Mouse (Mus musculus) layer of hippocampus, adult 9-11 months (tissue): ENCODE measurements around the gene Rad51b.

Experiments
- DNase-seq: peaks from one replicate; pipeline ENCODE4 v3.0.0; 2022

The Rad51b gene

GRCm38 (mm10) chr12:79331722-79332121, 34.6 kb downstream of the Rad51b start:
- no peak for DNase-seq

DNA sequence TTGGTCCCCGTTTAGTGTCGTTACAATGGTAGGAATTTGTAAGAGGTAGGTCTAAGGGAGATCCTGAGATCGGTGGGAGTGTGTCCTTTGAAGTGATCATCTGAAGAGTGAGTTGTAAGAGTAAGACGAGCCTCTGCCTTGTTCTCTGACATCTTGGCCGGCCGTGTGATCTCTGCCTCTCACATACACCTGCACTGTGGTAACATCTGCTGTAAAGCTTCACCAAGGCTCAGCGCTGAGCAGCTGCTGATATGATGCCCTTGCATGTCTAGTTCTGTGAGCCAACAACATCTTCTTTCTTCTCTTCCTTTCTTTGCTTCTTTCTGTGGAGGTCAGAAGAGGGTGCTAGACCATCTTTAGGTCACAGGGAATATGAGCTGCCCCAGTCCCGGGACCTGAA, 41.7 kb downstream of the Rad51b start:
- DNase-seq, result no peak

DNA sequence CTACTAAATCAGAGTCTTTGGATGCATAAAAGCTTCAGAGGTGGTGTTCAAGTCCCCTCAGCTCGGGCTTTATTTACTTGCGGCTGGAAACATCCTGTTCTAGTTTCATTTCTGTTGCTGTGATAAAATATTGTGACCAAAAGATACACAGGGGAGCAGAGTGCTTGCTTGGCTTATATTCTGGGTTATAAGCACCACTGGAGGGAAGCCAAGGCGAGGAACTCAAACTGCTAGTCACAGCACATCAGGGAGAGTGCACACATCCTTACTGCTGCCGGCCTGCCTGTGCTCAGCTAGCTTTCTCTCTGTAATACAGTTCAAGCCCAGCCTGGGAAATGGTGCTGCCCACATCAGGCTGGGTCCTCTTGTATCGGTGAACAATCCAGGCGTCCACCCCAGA, 43.4 kb downstream of the Rad51b start:
- no peak for DNase-seq

DNA sequence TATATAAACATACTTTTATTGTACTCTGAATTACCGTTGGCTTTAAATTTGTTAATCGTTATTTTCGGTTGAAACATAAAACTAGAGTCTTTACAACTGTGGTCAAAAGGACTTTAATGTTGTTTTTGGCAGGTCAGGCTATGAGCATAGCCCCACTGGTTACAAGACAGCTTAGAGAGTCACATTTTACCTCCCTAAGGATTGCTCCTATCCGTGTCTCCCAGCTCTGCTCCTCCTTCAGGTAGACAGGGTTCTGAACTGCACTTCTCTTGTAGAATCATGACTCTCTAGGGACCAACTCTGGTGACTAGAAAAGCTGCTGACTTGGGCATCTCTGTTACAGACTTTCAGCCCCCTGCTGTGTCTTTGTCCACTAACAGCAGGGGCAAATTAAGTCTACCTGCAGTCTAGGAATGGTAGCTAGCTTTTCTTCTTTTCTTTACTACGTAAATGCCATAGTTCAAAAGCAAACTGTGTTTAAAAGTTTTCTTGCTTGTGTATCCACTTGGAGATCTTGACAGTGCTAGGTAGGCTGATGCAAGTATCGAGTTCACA, 44.3 kb downstream of the Rad51b start:
- no peak for DNase-seq

- DNase-seq, result no peak
Observed at GRCm38 (mm10) chr12:79346198-79346733, 49.2 kb downstream of the Rad51b start.

- DNase-seq, result peak; percentile 69
Observed at GRCm38 (mm10) chr12:79347643-79348042, 50.6 kb downstream of the Rad51b start.

- DNase-seq, result no peak
Observed at GRCm38 (mm10) chr12:79351461-79351860, 54.4 kb downstream of the Rad51b start.

- DNase-seq, result no peak
Observed at GRCm38 (mm10) chr12:79352086-79352741, 55.1 kb downstream of the Rad51b start.

DNA sequence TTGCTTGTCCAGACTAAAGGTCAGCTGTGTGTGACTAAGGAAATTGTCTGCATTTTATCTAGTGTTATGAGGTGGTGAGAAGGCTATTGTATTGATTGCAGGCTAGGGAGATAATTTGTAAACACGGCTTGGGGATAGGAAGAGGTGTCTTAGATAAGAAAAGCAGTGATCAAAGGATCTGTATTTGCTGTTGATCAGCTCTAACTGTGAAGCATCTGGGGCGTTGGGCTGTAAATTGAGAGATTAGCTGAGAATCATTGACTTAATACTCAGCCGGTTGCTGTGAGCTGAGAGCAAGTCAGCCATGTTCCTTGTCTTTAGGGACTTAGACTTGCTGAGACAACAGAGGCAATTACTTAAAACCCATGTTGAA, 55.6 kb downstream of the Rad51b start:
- DNase-seq, result no peak

GRCm38 (mm10) chr12:79353356-79353755, 56.3 kb downstream of the Rad51b start:
- no peak for DNase-seq

DNA sequence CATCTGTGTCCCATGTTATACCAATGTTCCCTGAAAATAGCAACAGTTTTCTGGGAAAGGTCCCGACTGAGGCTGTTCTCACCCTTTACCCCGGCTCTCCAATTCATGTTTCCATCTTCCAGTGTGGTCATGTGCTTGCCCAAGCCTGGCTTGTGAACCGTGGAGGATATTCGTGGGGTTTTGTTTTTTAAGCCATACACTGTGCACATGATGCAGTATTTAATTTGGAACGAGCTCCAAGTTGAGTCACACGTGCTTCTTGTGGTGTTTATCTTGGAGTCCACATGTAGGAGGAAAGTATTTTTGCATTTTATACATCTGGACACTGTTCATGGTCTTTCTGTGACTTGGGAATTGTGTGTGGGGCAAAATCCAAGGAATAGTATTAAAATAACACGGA, 57.5 kb downstream of the Rad51b start:
- DNase-seq, result no peak

DNA sequence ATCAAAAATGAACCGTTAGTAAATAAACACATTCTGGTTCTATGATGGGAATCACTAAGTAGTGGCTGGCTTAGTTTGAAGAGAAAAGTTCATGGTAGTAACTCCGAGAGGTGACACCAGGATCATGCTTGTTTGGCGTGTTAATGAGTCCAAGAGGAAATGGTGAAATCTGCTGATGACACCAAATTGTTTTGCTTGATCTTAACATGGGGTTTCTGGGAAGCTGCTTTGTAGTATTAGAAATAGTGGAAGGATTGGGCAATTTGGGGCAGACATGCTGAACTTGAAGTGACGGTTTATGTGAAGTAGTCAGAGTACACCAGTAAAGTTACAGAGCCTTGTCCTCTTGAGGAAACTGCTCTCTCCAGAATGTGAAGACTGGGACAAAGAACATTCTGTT, 59.1 kb downstream of the Rad51b start:
- no peak for DNase-seq

DNA sequence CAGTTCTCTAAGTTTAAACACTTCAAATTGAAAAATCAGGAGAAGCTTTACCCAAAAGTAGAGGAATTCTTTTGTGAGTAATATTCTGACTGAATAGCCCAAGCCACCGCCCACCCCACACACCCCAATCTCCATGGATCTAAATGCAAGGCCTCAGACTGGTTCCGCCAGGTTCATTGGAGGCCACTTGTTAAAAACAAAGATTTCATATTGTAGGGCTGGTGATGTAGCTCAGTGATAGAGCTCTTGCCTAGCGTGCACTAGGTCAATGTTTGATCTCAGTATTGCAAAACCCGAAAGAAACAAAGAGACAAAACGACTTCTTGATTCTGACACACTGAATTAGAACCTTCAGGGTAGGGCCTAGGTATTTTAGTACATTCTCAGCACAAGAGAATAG, 60.5 kb downstream of the Rad51b start:
- DNase-seq, result no peak

DNA sequence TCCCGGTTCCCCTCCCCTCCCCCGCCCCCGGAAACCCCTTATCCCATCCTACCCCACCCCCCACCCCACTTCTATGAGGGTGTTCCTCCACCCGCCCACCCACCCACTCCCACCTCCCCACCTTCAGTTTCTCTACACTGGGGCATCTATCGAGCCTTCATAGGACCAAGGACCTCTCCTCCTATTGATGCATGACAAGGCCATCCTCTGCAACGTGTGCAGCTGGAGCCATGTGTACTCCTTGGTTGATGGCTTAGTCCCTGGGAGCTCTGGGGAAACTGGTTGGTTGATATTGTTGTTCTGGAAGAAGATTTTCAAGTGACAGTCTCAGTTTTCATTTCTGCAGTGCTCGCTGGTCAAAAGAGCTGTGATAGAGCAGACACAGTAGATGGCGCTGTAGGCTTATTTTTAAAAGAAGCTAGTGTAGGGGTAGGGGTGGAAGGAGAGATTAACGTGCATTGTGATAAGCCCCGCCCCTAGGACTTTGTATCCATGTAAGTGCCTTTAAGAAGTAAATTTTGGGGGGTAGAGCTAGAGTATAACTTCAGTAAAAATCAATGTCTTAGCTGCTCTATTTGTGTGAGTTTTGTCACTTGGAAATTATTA, 61.6 kb downstream of the Rad51b start:
- DNase-seq, result peak; percentile 41

- no peak for DNase-seq
Observed at GRCm38 (mm10) chr12:79359404-79359803, 62.3 kb downstream of the Rad51b start.

GRCm38 (mm10) chr12:79362219-79362618, 65.1 kb downstream of the Rad51b start:
- no peak for DNase-seq

DNA sequence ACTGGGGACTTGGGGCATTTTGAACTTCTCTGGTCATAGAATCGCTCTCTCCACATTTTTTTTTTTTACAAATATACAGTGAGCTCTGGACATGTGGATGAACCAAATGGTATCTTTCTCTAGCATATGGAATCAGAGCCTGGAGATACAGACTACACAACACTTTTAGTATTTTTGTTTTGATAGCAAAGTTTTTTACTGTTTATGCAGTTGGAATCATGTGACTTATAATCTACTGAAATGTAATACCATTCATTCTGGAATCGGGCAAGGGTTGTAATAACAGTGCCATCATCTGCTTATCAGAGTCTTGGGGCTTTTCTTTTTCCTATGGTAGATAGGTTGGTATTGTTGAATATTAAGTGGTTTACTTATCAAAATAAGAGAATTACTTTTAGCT, 67.2 kb downstream of the Rad51b start:
- no peak for DNase-seq

DNA sequence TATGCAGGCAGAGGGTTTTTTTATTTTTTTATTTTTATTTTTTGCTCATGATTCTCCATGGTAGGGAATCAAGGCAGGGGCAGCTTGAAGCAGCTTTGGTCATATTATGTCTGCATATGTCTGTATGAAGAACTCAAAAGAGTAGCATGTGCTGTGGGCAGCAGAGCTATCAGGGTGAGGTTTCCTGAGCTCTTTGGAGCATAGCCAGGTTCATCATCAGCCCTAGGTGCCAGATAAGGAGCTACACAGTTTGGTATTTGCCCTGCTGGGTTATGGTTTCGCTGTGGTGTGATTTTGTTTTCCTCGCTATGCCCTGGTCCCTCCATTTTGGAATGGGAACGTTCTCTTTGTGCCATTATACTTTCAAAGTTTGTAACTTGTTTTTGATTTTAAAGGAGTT, 71.7 kb downstream of the Rad51b start:
- no peak for DNase-seq

GRCm38 (mm10) chr12:79369512-79370165, 72.6 kb downstream of the Rad51b start:
- DNase-seq, result no peak

DNA sequence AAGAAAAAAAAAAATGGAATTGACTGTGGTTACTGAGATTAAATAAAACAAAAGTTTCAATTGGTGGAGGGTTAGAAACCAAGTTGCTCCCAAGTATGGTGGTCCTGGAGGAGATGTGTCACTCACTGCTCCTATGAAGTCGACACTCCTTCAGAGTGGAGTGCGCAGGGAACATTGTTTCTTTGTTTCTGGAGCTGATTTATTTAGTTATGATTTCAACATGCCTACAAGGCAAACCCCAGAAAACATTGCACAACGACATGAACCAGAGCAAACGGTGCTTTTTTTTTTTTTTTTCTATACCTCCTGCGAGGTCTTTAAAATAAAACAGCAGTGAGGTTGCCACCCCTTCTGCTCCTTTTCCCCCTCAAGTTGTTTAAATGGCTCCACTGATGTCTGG, 75.6 kb downstream of the Rad51b start:
- DNase-seq, result no peak

- DNase-seq, result no peak
Observed at GRCm38 (mm10) chr12:79377378-79377777, 80.3 kb downstream of the Rad51b start.

DNA sequence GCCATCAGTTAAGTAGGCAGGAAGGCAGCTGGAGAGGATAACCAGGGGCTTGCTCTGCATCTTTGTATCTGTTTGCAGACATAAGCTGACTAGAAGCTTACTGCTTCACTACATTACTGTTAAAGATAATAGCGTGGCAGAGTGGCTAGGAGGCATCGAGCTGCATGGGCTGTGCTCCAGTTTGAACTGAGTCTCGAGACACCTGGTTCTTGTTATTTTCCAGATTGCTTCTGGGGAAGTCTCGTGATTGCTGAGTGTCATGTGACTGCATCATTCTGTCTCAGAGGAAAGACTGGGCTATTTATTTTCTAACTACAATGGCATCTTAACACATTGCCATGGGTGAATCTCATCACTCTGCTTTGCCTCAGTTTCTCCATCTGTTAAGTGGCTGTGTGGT, 80.8 kb downstream of the Rad51b start:
- DNase-seq, result peak; percentile 16

- DNase-seq, result no peak
Observed at GRCm38 (mm10) chr12:79380190-79380589, 83.1 kb downstream of the Rad51b start.

DNA sequence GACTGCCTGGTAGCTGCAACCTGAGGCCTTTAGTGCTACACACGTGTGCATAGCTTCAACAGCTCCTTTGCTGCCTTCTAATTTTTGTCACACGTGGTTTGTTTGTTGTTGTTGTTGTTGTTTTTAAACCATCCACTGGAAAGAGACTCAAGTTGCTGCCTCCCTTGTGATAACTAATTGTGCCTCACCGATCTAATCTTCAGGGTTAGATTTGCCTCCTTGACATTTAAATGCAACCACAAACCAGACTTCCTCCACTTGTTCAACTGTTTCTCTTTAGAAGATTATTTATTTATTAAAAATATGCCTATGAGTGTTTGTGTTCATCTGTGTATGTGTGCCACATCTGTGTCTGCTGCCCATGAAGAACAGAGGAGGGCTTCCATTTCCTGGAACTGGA, 84.4 kb downstream of the Rad51b start:
- no peak for DNase-seq
